Comparison of ENCODE assay signal across 22 mouse cellular contexts in the genomic region with DNA sequence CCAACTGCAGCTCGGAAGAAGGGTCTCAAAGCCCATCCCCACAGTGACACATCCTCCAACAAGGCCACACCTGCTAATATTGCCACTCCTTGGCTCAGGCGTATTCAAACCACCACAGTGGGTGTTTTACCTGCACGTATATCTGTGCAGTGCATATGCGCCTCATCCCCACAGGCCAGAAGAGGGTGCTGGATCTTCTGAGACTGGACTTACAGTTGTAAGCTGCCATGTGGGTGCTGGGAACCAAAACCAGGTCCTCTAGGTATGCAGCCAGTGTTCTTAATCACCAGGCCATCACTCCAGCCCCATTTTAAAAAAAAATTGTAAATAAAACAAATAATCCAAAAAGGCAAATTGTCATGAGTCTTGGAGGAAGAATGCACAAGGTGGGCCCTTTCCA. TPM values are rescaled to one million over a fixed set of nuclear protein-coding genes. Genes with fewer than 3 reads are reported as not detected.
"Had no signal": no experiment of that assay in that cellular context is flagged by ENCODE, and none has a peak within 500 bp of the region (broad histone marks: within the 10 kb centered on the region; RNA-seq: fewer than 3 reads in every experiment).

No protein-coding gene starts in this region.

- H3K4me3 ChIP-seq: lung, embryonic 15.5 days; megakaryocyte, embryonic 14.5 days; midbrain, embryonic 13.5 days; midbrain, embryonic 15.5 days; neural tube, embryonic 12.5 days; stomach, embryonic 15.5 days had no signal

- H3K4me1 ChIP-seq: lung, embryonic 15.5 days; midbrain, embryonic 13.5 days; neural tube, embryonic 12.5 days; stomach, embryonic 15.5 days had no signal

- ATAC-seq: lung, postnatal 0 days; midbrain, embryonic 13.5 days; midbrain, embryonic 15.5 days had no signal

- H3K27me3 ChIP-seq: lung, embryonic 15.5 days; megakaryocyte, embryonic 14.5 days; midbrain, embryonic 13.5 days; midbrain, embryonic 15.5 days; neural tube, embryonic 12.5 days; stomach, embryonic 15.5 days had no signal

- H3K4me2 ChIP-seq: lung, embryonic 15.5 days; midbrain, embryonic 11.5 days; midbrain, embryonic 13.5 days; midbrain, embryonic 15.5 days; neural tube, embryonic 12.5 days; stomach, embryonic 15.5 days had no signal

- H3K9ac ChIP-seq: lung, embryonic 15.5 days; midbrain, embryonic 13.5 days; midbrain, embryonic 15.5 days; neural tube, embryonic 12.5 days; stomach, embryonic 15.5 days had no signal

- H3K27ac ChIP-seq: lung, embryonic 15.5 days; macrophage; midbrain, embryonic 13.5 days; midbrain, embryonic 15.5 days; neural tube, embryonic 12.5 days; stomach, embryonic 15.5 days; stomach, postnatal 0 days had no signal

- DNase-seq: lung, adult 2 months; lung, postnatal 14 days; lung, postnatal 36 days; right cerebral cortex, postnatal 14 days; thymus, adult 2 months; thymus, postnatal 25 days; thymus, postnatal 4 days had no signal

- H3K9me3 ChIP-seq: lung, embryonic 15.5 days; midbrain, embryonic 13.5 days; midbrain, embryonic 15.5 days; neural tube, embryonic 12.5 days; stomach, embryonic 15.5 days had no signal

RNA-seq across cellular contexts. Expression of a gene that starts 2.4 kb away (rescaled TPM):
- total RNA-seq: monocyte, adult 5-6 weeks; neutrophil, adult 5-6 weeks had no signal
- polyA plus RNA-seq: macrophage had no signal

RNA-seq across cellular contexts. Expression of a gene that starts 16.0 kb away (rescaled TPM):
- total RNA-seq: midbrain, postnatal 0 days; monocyte, adult 5-6 weeks; neutrophil, adult 5-6 weeks had no signal
- polyA plus RNA-seq: lung, adult 2 months; macrophage; midbrain, embryonic 15.5 days; neural tube, embryonic 14.5 days; urinary bladder, adult 2 months had no signal
